Mouse (Mus musculus): ENCODE results near the gene Fgl2. TPM values are rescaled to one million over a fixed set of nuclear protein-coding genes. Genes with fewer than 3 reads are reported as not detected.
A peak's percentile ranks its signal among the peaks of the same experiment; 100 is the strongest.
"Not testable (repeated sequence)": the region's sequence is repeated elsewhere in the genome, so short reads cannot be mapped to it uniquely, and the experiment has no call there.

Fgl2 gene
- total RNA-seq (2014; rRNA removed) (3.2 and 4.1 TPM in 2 replicates), polyA plus RNA-seq (2015; fragmentation: Nextera tagmentation; extraction: Ambion mirVana) (0.70 and 1.1 TPM in 2 replicates)

DNA sequence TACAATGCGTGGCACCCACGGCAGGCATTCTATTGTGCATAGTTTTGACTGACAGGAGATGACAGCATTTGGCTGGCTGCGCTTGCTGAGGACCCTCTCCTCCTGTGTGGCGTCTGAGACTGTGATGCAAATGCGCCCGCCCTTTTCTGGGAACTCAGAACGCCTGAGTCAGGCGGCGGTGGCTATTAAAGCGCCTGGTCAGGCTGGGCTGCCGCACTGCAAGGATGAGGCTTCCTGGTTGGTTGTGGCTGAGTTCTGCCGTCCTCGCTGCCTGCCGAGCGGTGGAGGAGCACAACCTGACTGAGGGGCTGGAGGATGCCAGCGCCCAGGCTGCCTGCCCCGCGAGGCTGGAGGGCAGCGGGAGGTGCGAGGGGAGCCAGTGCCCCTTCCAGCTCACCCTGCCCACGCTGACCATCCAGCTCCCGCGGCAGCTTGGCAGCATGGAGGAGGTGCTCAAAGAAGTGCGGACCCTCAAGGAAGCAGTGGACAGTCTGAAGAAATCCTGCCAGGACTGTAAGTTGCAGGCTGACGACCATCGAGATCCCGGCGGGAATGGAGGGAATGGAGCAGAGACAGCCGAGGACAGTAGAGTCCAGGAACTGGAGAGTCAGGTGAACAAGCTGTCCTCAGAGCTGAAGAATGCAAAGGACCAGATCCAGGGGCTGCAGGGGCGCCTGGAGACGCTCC, at the start of gene Fgl2:
Gene Fgl2, plus strand, starts transcription at position 150 of the 687 bp plus-strand sequence.
- TF ChIP-seq CTCF (IDR thresholded peaks at IDR 0.05; ENCODE audit: low read depth) = no peak
- H3K4me3 ChIP-seq (ENCODE audit: low read depth, low read length) = peak within 1 kb of the TSS; percentile 48
- ATAC-seq = peak; percentile 96
- DNase-seq = peak; percentile 80
- peak within 1 kb of the TSS; percentile 88 for H3K4me2 ChIP-seq (ENCODE audit: low read depth)
- H3K27me3 ChIP-seq (ENCODE audit: insufficient read depth, low read length) = no peaks in the 10 kb centered on the region
- H3K36me3 ChIP-seq (ENCODE audit: insufficient read depth) = no peaks in the 10 kb centered on the region
- H3K27ac ChIP-seq (ENCODE audit: low read depth, low read length) = peak within 1 kb of the TSS; percentile 46; the same call in 1 of the 2 replicates
- H3K9me3 ChIP-seq (ENCODE audit: low read length) = no peaks in the 10 kb centered on the region
- peak within 1 kb of the TSS; percentile 62 for H3K9ac ChIP-seq
- 5% methylated on average over 31 of the region's 31 CpGs for WGBS
- H3K4me1 ChIP-seq (ENCODE audit: insufficient read depth) = no peaks in the 10 kb centered on the region; the same call in 1 of the 2 replicates

DNA sequence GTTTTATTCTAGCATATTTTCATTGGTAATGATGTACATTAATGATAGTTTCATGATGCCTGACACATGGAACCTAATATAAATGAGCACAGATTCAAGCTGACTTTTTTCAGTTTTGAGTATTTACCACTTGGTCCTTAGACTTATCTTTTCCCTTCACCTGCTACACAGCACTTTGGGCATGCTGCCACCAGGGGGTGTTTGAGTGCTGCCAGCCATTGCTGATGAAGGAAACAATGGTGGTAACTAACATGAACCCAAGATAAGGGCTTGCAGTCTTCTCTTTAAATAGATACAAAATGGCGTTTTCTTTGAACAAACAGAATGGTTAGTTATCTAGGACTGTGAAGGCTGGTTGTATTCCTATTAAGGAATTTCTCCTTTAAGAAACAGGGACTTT, 45.9 kb upstream of the Fgl2 start:
- no peak overlapping the region for H3K9ac ChIP-seq
- no peaks in the 10 kb centered on the region for H3K27me3 ChIP-seq (ENCODE audit: insufficient read depth, low read length)
- peaks cover 9% of the 10 kb centered on the region; the same call in 1 of the 2 replicates for H3K4me1 ChIP-seq (ENCODE audit: insufficient read depth)
- peak; percentile 43 for DNase-seq
- peak; percentile 65 for TF ChIP-seq CTCF (IDR thresholded peaks at IDR 0.05; ENCODE audit: low read depth)
- no peak overlapping the region for H3K4me2 ChIP-seq (ENCODE audit: low read depth)
- H3K4me3 ChIP-seq (ENCODE audit: low read depth, low read length) = no peak overlapping the region
- WGBS = 52% methylated on average over 1 of the region's 1 CpGs
- ATAC-seq = no peak
- H3K36me3 ChIP-seq (ENCODE audit: insufficient read depth) = no peaks in the 10 kb centered on the region
- H3K27ac ChIP-seq (ENCODE audit: low read depth, low read length) = no peak overlapping the region
- no peaks in the 10 kb centered on the region for H3K9me3 ChIP-seq (ENCODE audit: low read length)

DNA sequence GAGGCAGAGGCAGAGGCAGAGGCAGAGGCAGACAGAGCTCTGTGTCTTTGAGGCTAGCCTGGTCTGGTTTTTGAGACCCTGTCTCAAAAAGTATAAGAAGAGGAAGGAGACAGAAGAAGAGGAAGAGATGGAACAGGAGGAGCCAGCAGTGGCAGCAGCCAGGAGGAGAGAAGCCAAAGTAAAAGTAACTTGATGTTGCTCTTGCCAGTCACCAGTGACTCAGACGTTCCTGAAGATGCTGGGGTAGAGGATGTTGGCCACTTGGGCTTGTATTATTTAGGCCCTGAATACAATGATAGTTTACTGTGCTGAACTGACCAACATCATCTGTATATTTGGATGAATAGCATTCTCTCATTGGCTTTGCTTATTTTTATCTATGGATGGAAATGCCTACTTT, 43.9 kb upstream of the Fgl2 start:
- whole genome bisulfite sequencing = 71% methylated on average over 1 of the region's 1 CpGs
- Histone ChIP-seq H3K9ac (no peak overlapping the region), H3K9me3 (ENCODE audit: low read length) (no peaks in the 10 kb centered on the region), H3K4me2 (ENCODE audit: low read depth) (no peak overlapping the region), H3K36me3 (ENCODE audit: insufficient read depth) (no peaks in the 10 kb centered on the region), H3K27ac (ENCODE audit: low read depth, low read length) (no peak overlapping the region), H3K27me3 (ENCODE audit: insufficient read depth, low read length) (no peaks in the 10 kb centered on the region), H3K4me1 (ENCODE audit: insufficient read depth) (peaks cover 9% of the 10 kb centered on the region; the same call in 1 of the 2 replicates), H3K4me3 (ENCODE audit: low read depth, low read length) (no peak overlapping the region)
- no peak for TF ChIP-seq CTCF (IDR thresholded peaks at IDR 0.05; ENCODE audit: low read depth)
- no peak for DNase-seq
- no peak for ATAC-seq

DNA sequence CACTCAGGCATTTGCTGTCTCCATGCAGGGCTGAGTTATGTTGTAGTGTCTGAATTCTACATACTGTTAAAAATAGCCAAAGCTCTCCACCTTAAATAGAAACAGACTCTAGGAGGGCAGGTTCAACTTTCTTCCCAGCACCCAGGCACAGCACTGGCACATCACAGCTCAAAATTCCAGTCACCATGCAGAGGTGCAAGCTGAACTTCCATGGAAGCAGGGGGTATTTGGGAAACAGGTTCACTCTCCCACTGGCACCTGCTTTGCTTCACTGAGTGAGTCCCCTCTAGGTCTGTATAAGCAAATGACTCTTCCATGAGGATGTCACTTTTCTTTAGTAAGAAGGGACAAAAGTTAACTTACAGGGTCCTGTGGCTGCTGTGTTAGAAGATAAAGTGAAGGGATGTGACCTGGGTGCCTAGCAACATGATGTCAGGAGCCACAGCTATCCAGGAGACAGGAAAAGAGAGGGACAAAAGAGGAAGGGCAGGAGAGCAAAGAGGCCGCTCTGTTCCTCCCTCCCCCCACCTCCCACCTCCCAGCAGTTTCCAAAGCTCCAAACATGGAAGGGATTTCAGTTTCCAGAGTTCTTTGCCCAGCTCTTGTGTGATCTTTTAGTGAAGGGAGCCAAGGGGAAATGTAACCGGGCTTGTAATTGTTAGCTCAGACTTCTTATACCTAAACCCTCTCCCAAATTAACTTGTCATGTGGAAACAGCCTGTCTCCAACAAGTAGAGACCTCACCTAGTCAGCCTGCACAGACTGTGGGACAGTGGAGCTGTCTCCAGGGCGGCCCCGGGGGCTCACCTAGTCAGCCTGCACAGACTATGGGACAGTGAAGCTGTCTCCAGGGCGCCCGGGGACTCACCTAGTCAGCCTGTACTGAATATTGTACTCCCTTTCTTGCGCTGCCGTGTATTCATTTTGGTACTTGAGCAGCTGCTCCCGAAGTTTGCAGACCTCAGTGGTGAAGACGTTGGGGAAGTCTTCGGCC, 42.5 kb upstream of the Fgl2 start:
- H3K4me1 ChIP-seq (ENCODE audit: insufficient read depth) = peaks cover 9% of the 10 kb centered on the region; the same call in 1 of the 2 replicates
- H3K9ac ChIP-seq = no peak overlapping the region
- no peak for ATAC-seq
- 42% methylated on average over 11 of the region's 11 CpGs for WGBS
- H3K9me3 ChIP-seq (ENCODE audit: low read length) = no peaks in the 10 kb centered on the region
- H3K27me3 ChIP-seq (ENCODE audit: insufficient read depth, low read length) = no peaks in the 10 kb centered on the region
- no peak overlapping the region for H3K4me3 ChIP-seq (ENCODE audit: low read depth, low read length)
- no peak for DNase-seq
- no peak overlapping the region for H3K4me2 ChIP-seq (ENCODE audit: low read depth)
- H3K27ac ChIP-seq (ENCODE audit: low read depth, low read length) = no peak overlapping the region
- no peaks in the 10 kb centered on the region for H3K36me3 ChIP-seq (ENCODE audit: insufficient read depth)
- TF ChIP-seq CTCF (IDR thresholded peaks at IDR 0.05; ENCODE audit: low read depth) = no peak

DNA sequence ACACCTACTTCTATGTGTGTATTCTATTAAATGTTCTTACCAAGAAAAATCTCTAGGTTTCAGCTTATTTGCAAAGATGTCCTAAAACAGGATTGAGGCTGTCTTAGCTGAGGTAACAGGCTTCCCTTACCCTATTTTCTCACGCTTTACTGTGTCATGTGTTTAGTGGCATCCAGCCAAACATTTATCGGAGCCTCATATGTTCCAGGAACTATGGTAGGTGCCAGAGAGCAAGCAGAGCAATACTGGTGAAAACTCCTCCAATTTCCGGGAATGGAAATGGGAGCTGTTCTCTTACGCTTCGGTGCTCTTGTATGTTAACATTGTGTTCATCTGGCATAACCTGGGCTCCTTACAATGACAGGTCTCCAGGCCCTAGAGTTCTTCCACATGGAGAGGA, 40.8 kb upstream of the Fgl2 start:
- no peaks in the 10 kb centered on the region for H3K36me3 ChIP-seq (ENCODE audit: insufficient read depth)
- H3K4me3 ChIP-seq (ENCODE audit: low read depth, low read length) = no peak overlapping the region
- no peak for DNase-seq
- H3K4me2 ChIP-seq (ENCODE audit: low read depth) = no peak overlapping the region
- peaks cover 9% of the 10 kb centered on the region; the same call in 1 of the 2 replicates for H3K4me1 ChIP-seq (ENCODE audit: insufficient read depth)
- no peaks in the 10 kb centered on the region for H3K9me3 ChIP-seq (ENCODE audit: low read length)
- no peaks in the 10 kb centered on the region for H3K27me3 ChIP-seq (ENCODE audit: insufficient read depth, low read length)
- no peak overlapping the region for H3K27ac ChIP-seq (ENCODE audit: low read depth, low read length)
- H3K9ac ChIP-seq = no peak overlapping the region
- TF ChIP-seq CTCF (IDR thresholded peaks at IDR 0.05; ENCODE audit: low read depth) = no peak
- ATAC-seq = no peak
- WGBS = 55% methylated on average over 5 of the region's 5 CpGs

DNA sequence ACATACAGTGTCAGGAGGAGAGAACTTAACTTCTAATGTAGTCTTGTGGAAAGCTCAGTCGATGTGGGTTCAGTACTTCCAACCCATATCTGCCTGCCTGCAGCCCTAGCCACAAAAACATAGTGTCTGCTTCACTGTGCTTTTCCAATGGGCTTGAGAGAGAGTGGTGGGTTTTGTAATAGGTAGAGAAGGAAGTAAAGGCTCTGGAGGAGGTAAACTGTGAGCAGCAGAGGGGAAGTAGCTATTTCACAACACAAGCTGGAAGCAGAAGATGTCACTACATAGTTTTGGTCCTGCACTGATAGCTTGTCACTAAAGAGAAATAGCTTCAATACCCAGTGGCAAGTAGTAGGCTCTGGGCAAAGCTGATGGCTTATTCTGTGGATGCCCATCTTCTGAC, 40.3 kb upstream of the Fgl2 start:
- Histone ChIP-seq H3K4me1 (ENCODE audit: insufficient read depth) (peaks cover 9% of the 10 kb centered on the region; the same call in 1 of the 2 replicates), H3K4me2 (ENCODE audit: low read depth) (no peak overlapping the region), H3K36me3 (ENCODE audit: insufficient read depth) (no peaks in the 10 kb centered on the region), H3K9me3 (ENCODE audit: low read length) (no peaks in the 10 kb centered on the region), H3K4me3 (ENCODE audit: low read depth, low read length) (no peak overlapping the region), H3K9ac (no peak overlapping the region), H3K27ac (ENCODE audit: low read depth, low read length) (no peak overlapping the region), H3K27me3 (ENCODE audit: insufficient read depth, low read length) (no peaks in the 10 kb centered on the region)
- DNase-seq (no peak), ATAC-seq (no peak)
- TF ChIP-seq CTCF (IDR thresholded peaks at IDR 0.05; ENCODE audit: low read depth) = no peak
- 89% methylated on average over 1 of the region's 1 CpGs for WGBS

DNA sequence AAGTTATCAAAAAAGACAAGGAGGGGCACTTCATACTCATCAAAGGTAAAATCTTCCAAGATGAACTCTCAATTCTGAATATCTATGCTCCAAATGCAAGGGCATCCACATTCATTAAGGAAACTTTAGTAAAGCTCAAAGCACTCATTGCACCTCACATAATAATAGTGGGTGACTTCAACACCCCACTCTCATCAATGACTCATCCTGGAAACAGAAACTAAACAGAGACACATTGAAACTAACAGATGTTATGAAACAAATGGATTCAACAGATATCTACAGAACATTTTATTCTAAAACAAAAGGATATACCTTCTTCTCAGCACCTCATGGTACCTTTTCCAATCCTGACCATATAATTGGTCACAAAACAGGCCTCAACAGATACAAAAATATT, 30.2 kb upstream of the Fgl2 start:
- ATAC-seq; H3K9ac ChIP-seq; H3K4me1 ChIP-seq (ENCODE audit: insufficient read depth); DNase-seq; H3K27ac ChIP-seq (ENCODE audit: low read depth, low read length); H3K9me3 ChIP-seq (ENCODE audit: low read length); H3K36me3 ChIP-seq (ENCODE audit: insufficient read depth); H3K4me2 ChIP-seq (ENCODE audit: low read depth); H3K27me3 ChIP-seq (ENCODE audit: insufficient read depth, low read length); H3K4me3 ChIP-seq (ENCODE audit: low read depth, low read length): not testable (repeated sequence)
